Mouse (Mus musculus) neural tube, embryonic 15.5 days (tissue): ENCODE results near the gene Fgfr2. TPM values are rescaled to one million over a fixed set of nuclear protein-coding genes. Genes with fewer than 3 reads are reported as not detected.

Experiments
- ATAC-seq: fragments of 200-750 bp; cut with Nextera tagmentation; 2 replicates; pipeline ENCODE4 v1.8.0; 2017; ENCODE audit warnings: mild to moderate bottlenecking, moderate TSS enrichment, moderate library complexity; ENCODE audit not compliant: low FRiP score
- H3K27ac ChIP-seq: fragments of 300-500 bp; sonication (generic); replicated peaks from 2 replicates; pipeline ENCODE4 v1.5.1; 2015; ENCODE audit warnings: mild to moderate bottlenecking, inconsistent platforms
- H3K27me3 ChIP-seq: fragments of 300-500 bp; sonication (generic); replicated peaks from 2 replicates; pipeline ENCODE4 v1.6.1; 2015; ENCODE audit warnings: inconsistent platforms
- H3K36me3 ChIP-seq: fragments of 300-500 bp; sonication (generic); 2 replicates; pipeline ENCODE4 v1.6.1; 2015; ENCODE audit warnings: inconsistent platforms
- H3K4me1 ChIP-seq: fragments of 300-500 bp; sonication (generic); 2 replicates; pipeline ENCODE4 v1.6.1; 2015; ENCODE audit warnings: inconsistent platforms
- H3K4me2 ChIP-seq: fragments of 300-500 bp; sonication (generic); 2 replicates; pipeline ENCODE4 v1.6.1; 2015; ENCODE audit warnings: inconsistent platforms, mild to moderate bottlenecking, moderate library complexity
- H3K4me3 ChIP-seq: fragments of 300-500 bp; sonication (generic); replicated peaks from 2 replicates; pipeline ENCODE4 v1.5.1; 2015; ENCODE audit warnings: mild to moderate bottlenecking, inconsistent platforms
- H3K9ac ChIP-seq: fragments of 300-500 bp; sonication (generic); replicated peaks from 2 replicates; pipeline ENCODE4 v1.6.1; 2015; ENCODE audit warnings: mild to moderate bottlenecking, inconsistent platforms
- H3K9me3 ChIP-seq: fragments of 300-500 bp; sonication (generic); replicated peaks from 2 replicates; pipeline ENCODE4 v1.6.1; 2016; ENCODE audit warnings: inconsistent platforms
- WGBS: fragments of 180-500 bp; shearing (Covaris S2); methylation state at CpG from one replicate; pipeline ENCODE4 v1.1.7; 2015; ENCODE audit warnings: mixed read lengths; 5-methylcytosine and 5-hydroxymethylcytosine counted together
- polyA plus RNA-seq: library from polyadenylated mRNA; unstranded; fragments of >200 nt; fragmentation: Nextera tagmentation; extraction: Ambion mirVana; gene quantifications from 2 replicates; pipeline ENCODE4 v1.2.1, GENCODE M21; 2015

Fgfr2 gene
- polyA plus RNA-seq, 1 experiment from 2014 or later = 21.2 TPM

DNA sequence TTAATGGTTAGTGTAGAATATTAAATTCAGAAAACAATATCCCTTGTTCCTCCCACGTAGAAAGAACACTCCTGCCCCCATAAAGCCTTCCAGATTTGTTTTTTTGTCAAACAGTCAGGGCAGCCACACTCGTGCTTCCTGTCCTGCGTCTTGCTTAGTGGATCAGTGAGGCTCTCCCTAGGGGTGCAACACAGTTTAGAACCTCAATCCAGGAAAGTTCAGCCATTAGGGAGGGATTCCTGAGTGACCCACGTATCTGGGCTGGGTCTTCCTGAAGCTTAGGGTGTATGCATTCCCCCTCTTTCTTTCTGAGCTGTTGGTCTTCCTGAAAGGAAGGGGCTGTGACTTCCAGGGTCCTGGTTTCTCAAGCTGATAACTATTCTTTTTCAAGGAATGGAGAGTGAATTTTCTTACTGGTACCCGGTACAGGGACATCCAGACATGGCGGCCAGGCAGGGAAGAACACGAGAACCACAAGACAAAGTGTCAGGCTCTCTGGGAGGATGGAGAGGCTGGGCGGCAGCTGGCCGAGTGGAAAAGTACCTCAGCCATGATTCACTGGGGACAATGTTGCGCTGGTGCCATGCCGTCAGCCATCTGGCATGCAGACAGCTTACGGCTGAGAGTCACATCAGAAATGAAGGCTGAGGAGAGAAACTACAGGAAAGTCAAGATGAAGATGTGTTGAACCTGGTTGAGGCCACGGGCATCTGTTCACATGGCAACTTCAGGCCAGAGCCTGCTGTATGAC, 2200.0 kb downstream of the Fgfr2 start:
- no peak overlapping the region for H3K9ac ChIP-seq
- no peak overlapping the region for H3K4me3 ChIP-seq
- no peak overlapping the region for H3K27ac ChIP-seq
- no peaks in the 10 kb centered on the region for H3K9me3 ChIP-seq
- no peaks in the 10 kb centered on the region for H3K4me1 ChIP-seq
- no peak for ATAC-seq
- H3K4me2 ChIP-seq = no peak overlapping the region
- no peaks in the 10 kb centered on the region for H3K27me3 ChIP-seq
- no peaks in the 10 kb centered on the region for H3K36me3 ChIP-seq
- 56% methylated on average over 13 of the region's 13 CpGs for WGBS

GRCm38 (mm10) chr7:130918260-130918659, 2204.9 kb downstream of the Fgfr2 start:
- ATAC-seq = no peak
- peaks cover 6% of the 10 kb centered on the region for H3K36me3 ChIP-seq
- WGBS = 62% methylated on average over 2 of the region's 2 CpGs
- H3K4me1 ChIP-seq = no peaks in the 10 kb centered on the region
- no peaks in the 10 kb centered on the region for H3K9me3 ChIP-seq
- H3K9ac ChIP-seq = no peak overlapping the region
- H3K4me3 ChIP-seq = no peak overlapping the region
- no peaks in the 10 kb centered on the region for H3K27me3 ChIP-seq
- no peak overlapping the region for H3K4me2 ChIP-seq
- H3K27ac ChIP-seq = no peak overlapping the region

DNA sequence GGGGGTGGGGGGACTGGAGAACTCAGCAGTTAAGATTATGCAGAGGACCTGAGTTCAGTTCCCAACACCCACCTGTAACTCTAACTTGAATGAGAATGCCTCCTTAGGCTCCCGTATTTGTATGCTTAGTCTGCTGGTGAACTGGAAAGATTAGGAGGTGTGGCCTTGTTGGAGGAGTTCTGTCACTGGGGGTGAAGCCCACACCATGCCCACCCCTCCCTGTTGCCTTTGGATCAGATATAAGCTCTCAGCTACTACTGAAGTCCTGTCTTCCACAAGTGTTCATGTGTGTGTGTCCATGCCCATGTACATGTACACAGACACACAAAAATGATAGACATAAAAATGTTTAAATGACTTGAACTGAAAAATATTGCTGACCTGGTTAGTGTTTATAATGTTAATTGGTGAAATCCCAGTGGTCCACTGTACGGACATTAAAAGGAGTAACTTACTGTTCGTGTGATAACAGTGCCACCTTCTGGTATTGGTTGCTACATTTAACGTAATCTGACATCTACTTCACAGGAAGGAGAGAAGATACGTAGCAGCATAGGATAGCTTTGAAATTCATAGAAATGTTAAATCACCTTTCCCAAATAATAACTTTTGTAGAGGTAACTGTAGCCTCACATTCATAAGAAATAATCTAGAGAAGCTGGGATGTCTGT, 2208.3 kb downstream of the Fgfr2 start:
- no peak for ATAC-seq
- no peak overlapping the region for H3K4me3 ChIP-seq
- H3K27me3 ChIP-seq = no peaks in the 10 kb centered on the region
- WGBS = 47% methylated on average over 5 of the region's 5 CpGs
- H3K27ac ChIP-seq = no peak overlapping the region
- no peaks in the 10 kb centered on the region for H3K9me3 ChIP-seq
- H3K4me1 ChIP-seq = no peaks in the 10 kb centered on the region
- H3K36me3 ChIP-seq = peaks cover 19% of the 10 kb centered on the region
- no peak overlapping the region for H3K9ac ChIP-seq
- H3K4me2 ChIP-seq = no peak overlapping the region

GRCm38 (mm10) chr7:130910841-130911240, 2212.3 kb downstream of the Fgfr2 start:
- Histone ChIP-seq H3K4me2 (no peak overlapping the region), H3K9ac (no peak overlapping the region), H3K36me3 (peaks cover 33% of the 10 kb centered on the region), H3K4me1 (no peaks in the 10 kb centered on the region), H3K27ac (no peak overlapping the region), H3K27me3 (no peaks in the 10 kb centered on the region), H3K4me3 (no peak overlapping the region), H3K9me3 (no peaks in the 10 kb centered on the region)
- no peak for ATAC-seq
- 93% methylated on average over 14 of the region's 14 CpGs for whole genome bisulfite sequencing

DNA sequence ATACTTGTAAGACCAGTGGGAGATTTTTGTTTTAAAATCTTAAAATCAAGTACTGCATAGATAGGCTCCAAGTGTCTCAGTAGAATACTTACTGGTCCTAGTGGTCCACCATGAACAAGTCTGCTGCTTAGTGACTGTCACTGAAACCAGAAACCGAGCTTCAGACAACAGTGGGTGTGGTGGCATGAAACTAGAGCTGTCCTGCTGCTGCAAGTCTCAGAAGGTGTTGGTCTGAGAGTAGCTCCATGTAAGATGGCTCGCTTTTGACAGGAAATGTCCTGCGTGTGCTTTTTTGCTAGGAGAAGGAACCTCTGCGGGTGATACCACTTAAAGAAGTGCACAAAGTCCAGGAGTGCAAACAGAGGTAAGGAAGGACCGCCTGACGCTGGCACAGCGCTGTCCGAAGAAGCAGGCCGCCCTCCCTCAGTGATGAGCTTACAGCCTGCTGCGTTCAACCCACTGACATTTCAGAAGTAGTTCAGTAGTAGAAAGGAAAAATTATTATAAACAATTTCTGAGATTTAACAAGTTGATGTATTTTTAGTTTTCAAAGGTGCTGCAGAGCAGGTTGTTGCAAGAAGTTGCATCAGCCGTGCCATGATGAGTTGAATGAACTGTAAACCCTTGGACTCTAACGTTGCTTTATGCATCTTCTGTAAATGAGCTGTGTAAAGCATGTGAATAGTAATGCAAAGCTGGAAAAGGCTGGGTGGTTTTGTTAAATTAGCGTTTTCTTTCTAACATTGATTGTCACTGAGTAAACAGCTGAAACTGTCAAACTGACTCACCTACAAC, 2218.4 kb downstream of the Fgfr2 start:
- WGBS = 93% methylated on average over 13 of the region's 13 CpGs

DNA sequence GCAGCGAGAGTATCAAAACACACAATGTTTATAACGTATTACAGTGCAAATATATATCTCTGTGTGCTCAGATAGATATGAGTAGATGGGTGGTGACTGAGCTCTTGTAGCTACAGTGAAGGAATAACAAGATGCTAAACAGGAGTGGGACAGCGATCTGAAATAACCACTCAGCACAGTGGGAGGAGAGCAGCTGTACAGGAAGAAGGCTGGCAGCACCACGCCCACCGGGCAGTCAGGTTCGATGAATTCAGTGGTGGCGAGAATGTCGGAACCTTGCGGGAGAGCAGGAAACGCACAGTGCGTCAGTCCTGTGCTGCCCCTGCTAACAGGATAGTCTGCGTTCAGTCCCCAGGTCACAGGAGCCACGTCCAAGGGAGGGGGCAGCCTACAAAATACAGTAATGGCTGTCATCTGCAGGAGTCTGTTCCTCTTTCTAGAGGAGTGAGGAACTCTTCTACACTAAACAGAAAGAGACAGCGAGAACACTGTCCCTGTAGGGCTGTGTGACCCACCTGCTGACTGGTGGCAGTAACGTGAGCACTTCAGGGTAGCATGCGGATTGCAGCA, 2219.6 kb downstream of the Fgfr2 start:
- Histone ChIP-seq H3K9ac (no peak overlapping the region), H3K27me3 (no peaks in the 10 kb centered on the region), H3K4me1 (no peaks in the 10 kb centered on the region), H3K9me3 (no peaks in the 10 kb centered on the region), H3K4me2 (no peak overlapping the region), H3K27ac (no peak overlapping the region), H3K36me3 (peaks cover 49% of the 10 kb centered on the region), H3K4me3 (no peak overlapping the region)
- ATAC-seq = no peak
- 90% methylated on average over 16 of the region's 16 CpGs for WGBS

More for the DNA sequence above, 2218.4 kb downstream of the Fgfr2 start:
- no peaks in the 10 kb centered on the region for H3K9me3 ChIP-seq
- no peak overlapping the region for H3K4me3 ChIP-seq
- H3K4me2 ChIP-seq = no peak overlapping the region
- no peak overlapping the region for H3K27ac ChIP-seq
- H3K4me1 ChIP-seq = no peaks in the 10 kb centered on the region
- H3K9ac ChIP-seq = no peak overlapping the region
- H3K27me3 ChIP-seq = no peaks in the 10 kb centered on the region
- H3K36me3 ChIP-seq = peaks cover 50% of the 10 kb centered on the region
- no peak for ATAC-seq

DNA sequence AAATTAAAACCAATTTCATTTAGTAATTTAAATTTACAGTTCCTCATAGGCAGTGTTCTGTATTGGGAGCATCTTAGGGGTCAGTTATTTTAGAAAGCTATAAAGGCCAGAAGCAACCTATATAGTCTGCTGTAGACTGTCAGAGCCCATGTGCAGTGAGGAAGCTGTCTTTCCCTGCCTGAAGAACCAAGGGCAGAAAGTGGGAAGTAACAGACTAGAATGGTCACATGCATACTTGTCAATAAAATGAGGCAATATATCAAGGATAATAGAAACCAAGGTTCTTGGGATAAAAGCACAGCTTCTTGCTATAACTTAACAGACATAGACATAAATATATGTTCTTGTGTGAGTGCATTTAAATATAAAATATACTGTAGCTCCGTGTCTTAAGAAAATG, 2220.2 kb downstream of the Fgfr2 start:
- Histone ChIP-seq H3K9ac (no peak overlapping the region), H3K9me3 (no peaks in the 10 kb centered on the region), H3K4me1 (no peaks in the 10 kb centered on the region), H3K27me3 (no peaks in the 10 kb centered on the region), H3K36me3 (peaks cover 48% of the 10 kb centered on the region), H3K4me3 (no peak overlapping the region), H3K4me2 (no peak overlapping the region), H3K27ac (no peak overlapping the region)
- 100% methylated on average over 1 of the region's 1 CpGs for WGBS
- no peak for ATAC-seq

DNA sequence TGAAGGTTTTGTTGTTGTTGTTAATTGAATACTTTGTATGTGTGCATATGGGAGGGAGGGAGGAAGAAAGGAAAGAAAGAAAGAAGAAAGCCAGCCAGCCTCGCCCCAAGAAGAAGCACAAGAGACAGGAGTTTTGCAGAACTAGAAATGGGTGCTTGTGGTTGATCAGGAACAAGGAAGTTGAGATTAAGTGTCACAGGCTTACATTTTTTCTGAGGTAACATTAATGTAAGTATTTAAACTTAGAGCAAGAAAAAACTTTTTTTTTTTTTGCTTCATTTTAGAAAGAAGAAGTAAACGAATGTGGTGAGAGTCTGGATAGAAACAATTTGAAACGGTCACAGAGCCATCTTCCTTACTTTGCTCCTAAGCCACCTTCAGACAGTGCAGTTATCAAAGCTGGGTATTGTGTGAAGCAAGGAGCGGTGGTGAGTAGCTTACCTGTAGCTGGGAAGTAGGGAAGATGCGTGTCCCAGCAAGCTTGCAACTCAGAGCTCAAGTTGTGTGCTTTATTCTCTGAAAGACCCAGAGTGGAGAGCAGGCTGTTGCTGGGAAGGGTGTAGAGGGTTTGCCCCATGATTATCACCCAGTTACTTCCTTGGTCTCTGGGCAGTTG, 2222.8 kb downstream of the Fgfr2 start:
- no peaks in the 10 kb centered on the region for H3K27me3 ChIP-seq
- no peak overlapping the region for H3K9ac ChIP-seq
- no peak for ATAC-seq
- H3K27ac ChIP-seq = no peak overlapping the region
- peaks cover 55% of the 10 kb centered on the region for H3K36me3 ChIP-seq
- no peak overlapping the region for H3K4me2 ChIP-seq
- H3K9me3 ChIP-seq = no peaks in the 10 kb centered on the region
- no peaks in the 10 kb centered on the region for H3K4me1 ChIP-seq
- no peak overlapping the region for H3K4me3 ChIP-seq
- 95% methylated on average over 5 of the region's 5 CpGs for WGBS

- H3K27me3 ChIP-seq = no peaks in the 10 kb centered on the region
- H3K9me3 ChIP-seq = no peaks in the 10 kb centered on the region
- no peak overlapping the region for H3K9ac ChIP-seq
- no peaks in the 10 kb centered on the region for H3K4me1 ChIP-seq
- no peak overlapping the region for H3K4me2 ChIP-seq
- peaks cover 36% of the 10 kb centered on the region; the same call in 1 of the 2 replicates for H3K36me3 ChIP-seq
- H3K27ac ChIP-seq = no peak overlapping the region
- H3K4me3 ChIP-seq = no peak overlapping the region
- ATAC-seq = no peak
- WGBS = 89% methylated on average over 4 of the region's 4 CpGs
Observed at GRCm38 (mm10) chr7:130898373-130898772, 2224.8 kb downstream of the Fgfr2 start.

GRCm38 (mm10) chr7:130897201-130897600, 2225.9 kb downstream of the Fgfr2 start:
- Histone ChIP-seq H3K4me2 (no peak overlapping the region), H3K4me3 (no peak overlapping the region), H3K4me1 (no peaks in the 10 kb centered on the region), H3K27me3 (no peaks in the 10 kb centered on the region), H3K36me3 (peaks cover 37% of the 10 kb centered on the region), H3K27ac (no peak overlapping the region), H3K9me3 (no peaks in the 10 kb centered on the region), H3K9ac (no peak overlapping the region)
- ATAC-seq = no peak
- 94% methylated on average over 10 of the region's 10 CpGs for WGBS

DNA sequence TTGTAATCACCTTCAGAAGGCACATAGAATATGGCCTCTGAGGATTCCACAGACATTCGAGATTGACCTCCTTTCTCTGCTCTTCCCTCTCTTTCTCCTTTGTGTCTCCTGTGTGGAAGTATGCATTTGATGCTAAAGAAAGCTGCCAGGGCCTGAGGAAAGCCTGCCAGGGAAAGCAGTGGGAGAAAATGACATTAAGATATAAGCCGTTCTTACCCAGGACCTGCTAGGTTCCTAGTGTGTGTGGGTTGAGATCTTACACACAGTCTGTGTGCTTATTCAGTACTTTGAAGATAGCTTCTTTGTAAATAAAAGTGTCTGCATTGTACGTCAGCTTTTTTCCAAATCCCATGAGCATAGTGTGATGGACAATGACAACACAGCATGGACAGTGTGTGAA, 2227.1 kb downstream of the Fgfr2 start:
- Histone ChIP-seq H3K9ac (no peak overlapping the region), H3K4me1 (no peaks in the 10 kb centered on the region), H3K36me3 (peaks cover 33% of the 10 kb centered on the region), H3K9me3 (no peaks in the 10 kb centered on the region), H3K4me3 (no peak overlapping the region), H3K4me2 (no peak overlapping the region), H3K27me3 (no peaks in the 10 kb centered on the region), H3K27ac (no peak overlapping the region)
- no peak for ATAC-seq
- 78% methylated on average over 3 of the region's 3 CpGs for WGBS
